Mouse (Mus musculus): ENCODE measurements around the gene Slfn5.
"Not testable (repeated sequence)": the region's sequence is repeated elsewhere in the genome, so short reads cannot be mapped to it uniquely, and the experiment has no call there.

DNA sequence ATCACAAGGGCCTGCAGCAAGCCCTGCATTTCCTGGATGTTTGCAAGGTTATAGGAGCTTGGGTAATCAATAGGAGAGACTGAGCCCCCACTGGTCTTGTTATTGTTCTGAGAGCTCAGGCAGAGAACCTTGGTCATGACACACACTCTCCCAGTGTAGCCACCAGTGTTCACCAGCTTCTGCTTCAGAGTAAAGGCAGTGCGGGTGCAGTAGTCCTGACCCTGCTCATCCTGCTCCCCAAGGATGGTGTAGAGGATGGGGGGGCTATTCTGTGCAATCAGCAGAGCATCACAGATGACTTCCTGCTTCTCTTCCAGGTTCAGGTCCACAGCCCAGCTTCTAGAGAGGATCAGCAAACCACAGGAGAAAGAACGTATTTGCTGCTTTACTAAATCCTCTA is 31.3 kb downstream of the Slfn5 start:
- TF ChIP-seq CTCF (IDR thresholded peaks at IDR 0.05; ENCODE audit: low read depth); EP300 (optimal IDR thresholded peaks at IDR 0.05): not testable (repeated sequence)

All from stomach, postnatal 0 days (tissue).